Mouse (Mus musculus) 416B (cell line): ENCODE measurements around the gene Pdzd7.
A peak's percentile ranks its signal among the peaks of the same experiment; 100 is the strongest.

Experiments used
- DNase-seq: peaks from one replicate; pipeline ENCODE4 v3.0.0; 2011; ENCODE audit warnings: low read depth

Gene Pdzd7

GRCm38 (mm10) chr19:44984420-44984819 lies 61.1 kb downstream of the Pdzd7 start:
- DNase-seq = no peak

GRCm38 (mm10) chr19:44983366-44983765 lies 62.2 kb downstream of the Pdzd7 start:
- no peak for DNase-seq

GRCm38 (mm10) chr19:44982477-44983115 lies 62.9 kb downstream of the Pdzd7 start:
- no peak for DNase-seq

GRCm38 (mm10) chr19:44980787-44981186 lies 64.7 kb downstream of the Pdzd7 start:
- DNase-seq = no peak

- peak; percentile 26 for DNase-seq
Observed at GRCm38 (mm10) chr19:44977148-44977547, 68.4 kb downstream of the Pdzd7 start.
